Comparison of ENCODE assay signal across 16 mouse cellular contexts in the genomic region with DNA sequence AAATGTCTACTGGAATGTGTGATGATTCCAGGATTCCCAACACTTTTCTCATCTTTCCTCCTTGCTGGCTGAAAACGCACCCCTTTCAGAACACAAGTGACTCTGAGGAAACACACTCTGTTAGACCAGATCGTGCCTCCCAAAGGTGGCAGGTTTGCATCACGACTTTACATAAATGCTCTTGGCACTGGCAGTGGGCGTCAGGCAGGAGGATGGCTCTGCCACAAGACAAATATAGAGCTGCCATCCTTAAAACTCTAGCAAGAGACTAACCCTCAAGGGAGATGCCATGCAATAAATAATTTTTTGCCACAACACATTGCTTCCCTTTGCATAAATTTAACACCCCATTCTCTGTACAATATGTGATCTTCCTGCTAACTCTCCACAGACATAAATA.
A peak's percentile ranks its signal among the peaks of the same experiment; 100 is the strongest.
DNase-seq lines count a peak whose midpoint lies in the region; ATAC-seq and TF ChIP-seq lines count a peak whose summit lies in the region.
"Had no signal": no experiment of that assay in that cellular context is flagged by ENCODE, and none has a peak within 500 bp of the region (broad histone marks: within the 10 kb centered on the region; RNA-seq: fewer than 3 reads in every experiment).

No protein-coding gene starts in this region.

- H3K27ac ChIP-seq in heart, postnatal 0 days (ENCODE audit: low read depth) = 0 out of 2 replicates have a peak overlapping the region, but pooled peaks have one; percentile 22
- H3K27ac ChIP-seq in midbrain, embryonic 15.5 days = no peak overlapping the region
- H3K27ac ChIP-seq: gastrocnemius, adult 2 months; stomach, postnatal 0 days had no signal

- H3K4me2 ChIP-seq in heart, postnatal 0 days (ENCODE audit: low read depth, low read length) = no peak overlapping the region
- no peak overlapping the region for H3K4me2 ChIP-seq in midbrain, embryonic 15.5 days
- H3K4me2 ChIP-seq: heart, embryonic 11.5 days had no signal

- DNase-seq in heart, postnatal 0 days (ENCODE audit: low spot score) = peak; percentile 22
- DNase-seq in heart, adult 8-10 months (ENCODE audit: low spot score) = no peak
- DNase-seq in layer of hippocampus, adult 9-11 months = peak; percentile 78
- peak; percentile 69 to 89 for DNase-seq in right cerebral cortex, postnatal 10 days (ENCODE audit: low spot score in 2 of 2)
- no peak for DNase-seq in kidney, postnatal 25 days
- DNase-seq in lung, adult 18-20 months = no peak
- DNase-seq: adrenal gland, postnatal 14 days; gastrocnemius, adult 2 months; kidney, adult 2 months; liver; thymus, postnatal 36 days had no signal

- TF ChIP-seq EP300 in heart, postnatal 0 days (IDR thresholded peaks at IDR 0.05; ENCODE audit: low read depth) = no peak

- WGBS in heart, postnatal 0 days = 48% methylated on average over 4 of the region's 4 CpGs
- WGBS in midbrain, embryonic 15.5 days = 90% methylated on average over 4 of the region's 4 CpGs

- TF ChIP-seq CTCF in heart, postnatal 0 days (IDR thresholded peaks at IDR 0.05; ENCODE audit: low read depth) = no peak

- H3K9me3 ChIP-seq in heart, postnatal 0 days (replicated peaks; ENCODE audit: control insufficient read depth, low read length) = no peaks in the 10 kb centered on the region
- H3K9me3 ChIP-seq in midbrain, embryonic 15.5 days = no peaks in the 10 kb centered on the region

- ATAC-seq in heart, postnatal 0 days (ENCODE audit: insufficient read depth, low read depth) = no peak
- peak; percentile 95 for ATAC-seq in frontal cortex, adult (ENCODE audit: low TSS enrichment)
- no peak for ATAC-seq in midbrain, embryonic 15.5 days (replicated peaks)
- ATAC-seq: hindbrain, embryonic 16.5 days had no signal

- H3K36me3 ChIP-seq in heart, postnatal 0 days (replicated peaks; ENCODE audit: control insufficient read depth, insufficient read depth, low read length) = no peaks in the 10 kb centered on the region
- H3K36me3 ChIP-seq in midbrain, embryonic 15.5 days (replicated peaks) = no peaks in the 10 kb centered on the region

- H3K27me3 ChIP-seq in heart, postnatal 0 days (ENCODE audit: control insufficient read depth, insufficient read depth, low read length) = no peaks in the 10 kb centered on the region
- H3K27me3 ChIP-seq in midbrain, embryonic 15.5 days (replicated peaks) = no peaks in the 10 kb centered on the region

- no peak overlapping the region for H3K9ac ChIP-seq in heart, postnatal 0 days (replicated peaks; ENCODE audit: low read depth, low read length)
- no peak overlapping the region for H3K9ac ChIP-seq in midbrain, embryonic 15.5 days

- no peak overlapping the region for H3K4me3 ChIP-seq in heart, postnatal 0 days (ENCODE audit: low read depth, low read length)
- H3K4me3 ChIP-seq in midbrain, embryonic 15.5 days = no peak overlapping the region
- H3K4me3 ChIP-seq: gastrocnemius, adult 2 months had no signal

- peaks cover 6% of the 10 kb centered on the region; the same call in 1 of the 2 replicates for H3K4me1 ChIP-seq in heart, postnatal 0 days (ENCODE audit: control insufficient read depth, insufficient read depth)
- H3K4me1 ChIP-seq in midbrain, embryonic 15.5 days = 0 out of 2 replicates have a peak, but pooled peaks cover 3% of the 10 kb centered on the region

Comparison
In these comparisons a context has a peak if more than half of its experiments do, and no peak if none do; other contexts are left out.
1. DNase-seq: peak in heart, postnatal 0 days (single experiment), layer of hippocampus, adult 9-11 months (single experiment) and right cerebral cortex, postnatal 10 days (2 of 2); none in heart, adult 8-10 months (single experiment), kidney, postnatal 25 days (0 of 2) and lung, adult 18-20 months (0 of 2).